Mouse (Mus musculus) heart, adult 18-20 months (tissue): ENCODE data around the gene Set. TPM values are rescaled to one million over a fixed set of nuclear protein-coding genes. Genes with fewer than 3 reads are reported as not detected.
"Not testable (repeated sequence)": the region's sequence is repeated elsewhere in the genome, so short reads cannot be mapped to it uniquely, and the experiment has no call there.

Source experiments
- DNase-seq, 2 experiments: peaks; one replicate each; pipeline ENCODE4 v3.0.0; 2021 to 2022; ENCODE audit warnings: mixed read lengths in 1 of 2
- long read RNA-seq, 2 experiments: library from polyadenylated mRNA; stranded (forward); transcript quantifications; one replicate each; pipeline ENCODE4 v2.0.0; 2021
- total RNA-seq, 2 experiments: library from RNA; stranded (reverse); gene quantifications; 2 replicates each; pipeline ENCODE4 v1.2.3; 2021

Gene Set
- 10 to 100 TPM; 94.9 to 98.5 TPM for total RNA-seq
- long read RNA-seq, experiment 1, transcript Set-201 (8 exons, 2,834 nt), result major isoform, 61 of 67 reads
- long read RNA-seq, experiment 1, partial matches to known transcripts, result 3 of 67 reads
- long read RNA-seq, experiment 1, other reads (novel, unspliced or antisense), result 3 of 67 reads
- long read RNA-seq, experiment 2, transcript Set-201 (8 exons, 2,834 nt), result major isoform, 53 of 64 reads
- long read RNA-seq, experiment 2, partial matches to known transcripts, result 4 of 64 reads
- long read RNA-seq, experiment 2, other reads (novel, unspliced or antisense), result 5 of 64 reads

GRCm38 (mm10) chr2:30057223-30057904, at the start of gene Set:
TSS of gene Set (plus strand) at chr2:30057378.
- no peak for DNase-seq

- DNase-seq, result no peak
These were observed 48.1 kb upstream of the Set start for GRCm38 (mm10) chr2:30009101-30009500.

GRCm38 (mm10) chr2:30010840-30011281, 46.3 kb upstream of the Set start:
- peak; percentile 71 to 72 for DNase-seq

- peak; percentile 55 to 62 for DNase-seq
These were observed 42.7 kb upstream of the Set start for GRCm38 (mm10) chr2:30014326-30014966.

GRCm38 (mm10) chr2:30025454-30025853, 31.7 kb upstream of the Set start:
- peak; percentile 50 to 58 for DNase-seq

- DNase-seq, result no peak
These were observed 30.2 kb upstream of the Set start for GRCm38 (mm10) chr2:30026997-30027396.

GRCm38 (mm10) chr2:30032244-30032846, 24.8 kb upstream of the Set start:
- no peak for DNase-seq

GRCm38 (mm10) chr2:30032957-30033356, 24.2 kb upstream of the Set start:
- DNase-seq, result no peak

GRCm38 (mm10) chr2:30037762-30038161, 19.4 kb upstream of the Set start:
- DNase-seq, result no peak

GRCm38 (mm10) chr2:30038370-30038769, 18.8 kb upstream of the Set start:
- no peak for DNase-seq

- peak in 1 of 2 experiments; percentile 41 for DNase-seq
These were observed 17.5 kb upstream of the Set start for GRCm38 (mm10) chr2:30039687-30040086.

- peak; percentile 70 to 85 for DNase-seq
These were observed 14.7 kb upstream of the Set start for GRCm38 (mm10) chr2:30042445-30042844.

GRCm38 (mm10) chr2:30044550-30044949, 12.6 kb upstream of the Set start:
- DNase-seq, result no peak

- DNase-seq, result no peak
These were observed 10.1 kb upstream of the Set start for GRCm38 (mm10) chr2:30047127-30047526.

GRCm38 (mm10) chr2:30048101-30048501, 9.1 kb upstream of the Set start:
- no peak for DNase-seq

- DNase-seq, result peak; percentile 97 to 99
These were observed 8.3 kb upstream of the Set start, which contains the start of gene Wdr34 for GRCm38 (mm10) chr2:30048699-30049388. TSS of gene Wdr34 (minus strand) at chr2:30048881.

GRCm38 (mm10) chr2:30049831-30050230, 7.3 kb upstream of the Set start:
- no peak for DNase-seq

- no peak for DNase-seq
These were observed 5.0 kb upstream of the Set start for GRCm38 (mm10) chr2:30051992-30052761.

GRCm38 (mm10) chr2:30055310-30055709, 1.9 kb upstream of the Set start:
- DNase-seq, result not testable (repeated sequence)

- DNase-seq, result no peak
These were observed 442 bp upstream of the Set start for GRCm38 (mm10) chr2:30056736-30057135.

- DNase-seq, result no peak
These were observed 1.2 kb downstream of the Set start for GRCm38 (mm10) chr2:30058418-30058817.
